Mouse (Mus musculus) liver, adult 2 months (tissue): ENCODE data around the gene Rinl.

ENCODE experiments used
- CTCF ChIP-seq: fragments of 200-500 bp; IDR thresholded peaks from 2 replicates; pipeline ENCODE4 v1.5.1; 2011; ENCODE audit warnings: low read depth, low read length, control low read depth
- POLR2A ChIP-seq: fragments of 200-500 bp; IDR thresholded peaks from 2 replicates; pipeline ENCODE4 v1.6.1; 2011; ENCODE audit warnings: low read length, control low read depth; ENCODE audit not compliant: insufficient read depth; ENCODE audit errors: extremely low read depth

DNA sequence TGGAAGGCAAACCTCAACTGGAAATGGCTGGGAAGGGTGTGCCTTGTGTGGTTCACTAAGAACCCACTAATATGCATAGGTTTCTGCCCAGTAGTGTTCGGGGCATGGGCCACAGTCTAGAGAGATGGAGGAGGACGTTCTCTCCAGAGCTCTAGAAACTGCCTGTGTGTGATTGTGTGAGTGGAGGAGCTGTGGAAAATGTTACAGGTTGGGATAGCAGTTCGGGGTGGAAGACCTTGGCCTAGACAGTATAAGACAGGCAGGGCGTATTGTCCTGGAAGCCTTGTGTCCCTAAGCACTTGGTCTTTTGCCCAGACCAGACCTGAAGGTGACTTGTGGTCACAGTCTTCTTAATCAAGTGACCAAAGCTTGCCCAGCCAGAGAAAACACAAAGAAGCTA, 23.7 kb downstream of the Rinl start:
- TF ChIP-seq CTCF (no peak), POLR2A (no peak)
